Mouse (Mus musculus) heart, embryonic 11.5 days (tissue): ENCODE measurements around the gene Rgs4. TPM values are rescaled to one million over a fixed set of nuclear protein-coding genes. Genes with fewer than 3 reads are reported as not detected.

Source experiments
- ATAC-seq: fragments of 200-750 bp; cut with Nextera tagmentation; replicated peaks from 2 replicates; pipeline ENCODE4 v1.8.0; 2017; ENCODE audit warnings: moderate library complexity; ENCODE audit not compliant: insufficient number of reproducible peaks, low FRiP score, low TSS enrichment
- H3K27ac ChIP-seq: fragments of 300-500 bp; sonication (generic); 2 replicates; pipeline ENCODE4 v1.5.1; 2014; ENCODE audit warnings: mild to moderate bottlenecking, low read depth, low read length
- H3K27me3 ChIP-seq: fragments of 300-500 bp; sonication (generic); 2 replicates; pipeline ENCODE4 v1.6.1; 2014; ENCODE audit warnings: mild to moderate bottlenecking, low read length, mixed read lengths; ENCODE audit not compliant: control insufficient read depth, insufficient read depth
- H3K36me3 ChIP-seq: fragments of 300-500 bp; sonication (generic); 2 replicates; pipeline ENCODE4 v1.6.1; 2014; ENCODE audit warnings: mild to moderate bottlenecking, low read length, moderate library complexity, mixed read lengths; ENCODE audit not compliant: control insufficient read depth, insufficient read depth
- H3K4me1 ChIP-seq: fragments of 300-500 bp; sonication (generic); 2 replicates; pipeline ENCODE4 v1.6.1; 2014; ENCODE audit warnings: low read length; ENCODE audit not compliant: control insufficient read depth, insufficient read depth
- H3K4me2 ChIP-seq: fragments of 300-500 bp; sonication (generic); 2 replicates; pipeline ENCODE4 v1.6.1; 2014; ENCODE audit warnings: mild to moderate bottlenecking, moderate library complexity
- H3K4me3 ChIP-seq: fragments of 300-500 bp; sonication (generic); 2 replicates; pipeline ENCODE4 v1.5.1; 2014; ENCODE audit warnings: low read depth, low read length
- H3K9ac ChIP-seq: fragments of 300-500 bp; sonication (generic); 2 replicates; pipeline ENCODE4 v1.6.1; 2014; ENCODE audit warnings: mild to moderate bottlenecking, low read depth, low read length, moderate library complexity
- H3K9me3 ChIP-seq: fragments of 300-500 bp; sonication (generic); replicated peaks from 2 replicates; pipeline ENCODE4 v1.6.1; 2016; ENCODE audit warnings: low read length; ENCODE audit not compliant: control insufficient read depth
- WGBS: fragments of 180-500 bp; shearing (Covaris S2); extraction: QIAGEN DNeasy Blood & Tissue Kit; methylation state at CpG from one replicate; pipeline ENCODE4 v1.1.7; 2014; ENCODE audit not compliant: insufficient replicate concordance; 5-methylcytosine and 5-hydroxymethylcytosine counted together
- polyA plus RNA-seq: library from polyadenylated mRNA; unstranded; fragments of >200 nt; fragmentation: Nextera tagmentation; extraction: Ambion mirVana; gene quantifications from 2 replicates; pipeline ENCODE4 v1.2.1, GENCODE M21; 2014

Rgs4 gene
- polyA plus RNA-seq = 2.1 and 2.8 TPM in 2 replicates

DNA sequence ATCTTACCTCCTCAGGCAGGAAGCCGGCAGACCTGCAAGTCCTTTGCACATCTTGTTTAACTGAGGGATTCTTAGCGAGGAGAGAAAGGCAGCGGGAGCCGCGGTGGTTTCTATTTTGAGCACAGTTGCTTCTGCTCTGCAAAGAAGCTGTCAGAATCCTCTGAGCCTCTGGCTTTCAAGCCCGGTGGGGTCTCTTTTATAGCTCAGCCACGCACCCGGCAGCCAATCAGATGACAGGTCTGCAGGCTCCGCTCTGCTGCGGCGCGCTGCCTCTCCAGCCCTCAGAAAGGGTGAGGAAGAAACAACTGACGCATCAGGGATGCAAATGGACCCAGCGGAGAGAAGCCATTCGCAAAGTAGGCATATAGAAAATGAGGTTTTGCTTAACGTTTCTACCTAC, at the start of gene Rgs4:
Rgs4 (minus strand) TSS at position 170 of the 400 bp plus-strand sequence.
- Histone ChIP-seq H3K4me2 (peak within 1 kb of the TSS; percentile 68), H3K36me3 (no peaks in the 10 kb centered on the region), H3K4me3 (peak within 1 kb of the TSS; percentile 36), H3K9me3 (no peaks in the 10 kb centered on the region), H3K27ac (no peak within 1 kb of the TSS), H3K27me3 (peaks cover 6% of the 10 kb centered on the region; the same call in 1 of the 2 replicates), H3K4me1 (no peaks in the 10 kb centered on the region), H3K9ac (peak within 1 kb of the TSS; percentile 34; the same call in 1 of the 2 replicates)
- ATAC-seq = peak; percentile 55; the same call in 1 of the 2 replicates
- WGBS = under 1% methylated on average over 16 of the region's 16 CpGs

DNA sequence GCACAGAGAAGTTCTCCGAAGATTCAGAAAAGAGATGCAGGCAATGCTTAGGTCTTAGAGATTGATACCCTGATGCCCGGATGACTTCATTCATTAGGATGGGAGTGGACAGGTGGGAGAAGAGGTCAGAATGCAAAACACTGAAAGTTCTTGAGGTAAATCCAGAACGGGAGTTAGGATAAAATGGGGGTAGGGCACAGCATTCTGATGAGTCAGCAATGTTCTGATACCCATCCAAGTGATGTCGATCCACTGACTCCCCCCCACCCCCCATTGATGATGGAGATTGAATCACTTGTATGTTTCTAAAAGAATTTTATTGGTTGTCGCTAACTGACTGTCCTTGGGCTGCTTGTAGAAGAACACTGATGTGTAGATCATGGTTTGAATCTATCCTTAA, 45.0 kb upstream of the Rgs4 start:
- H3K27me3 ChIP-seq = no peaks in the 10 kb centered on the region
- no peaks in the 10 kb centered on the region for H3K36me3 ChIP-seq
- no peaks in the 10 kb centered on the region for H3K9me3 ChIP-seq
- no peak overlapping the region for H3K4me2 ChIP-seq
- H3K4me1 ChIP-seq = no peaks in the 10 kb centered on the region
- ATAC-seq = no peak
- H3K9ac ChIP-seq = no peak overlapping the region
- WGBS = 88% methylated on average over 5 of the region's 5 CpGs
- H3K4me3 ChIP-seq = no peak overlapping the region
- no peak overlapping the region for H3K27ac ChIP-seq

DNA sequence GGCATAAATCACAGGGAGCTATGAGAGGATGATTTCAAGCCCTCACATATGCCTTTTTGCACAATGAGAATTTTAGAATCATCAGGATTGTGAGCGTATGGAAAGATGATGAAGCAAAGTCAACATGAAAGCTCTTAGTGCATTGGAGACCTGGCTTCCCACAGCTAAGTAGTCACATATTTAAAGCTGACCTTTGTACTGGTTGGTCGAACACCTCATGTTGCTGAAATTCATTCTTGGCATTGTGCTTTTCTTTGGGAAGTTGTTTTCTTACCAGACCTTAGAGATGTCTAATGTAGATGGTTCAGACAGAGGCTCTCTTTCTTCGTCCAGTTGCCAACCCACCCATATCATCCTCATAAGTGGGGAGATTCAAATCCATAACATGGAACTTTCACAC, 38.5 kb upstream of the Rgs4 start:
- Histone ChIP-seq H3K36me3 (no peaks in the 10 kb centered on the region), H3K27me3 (no peaks in the 10 kb centered on the region), H3K4me3 (no peak overlapping the region), H3K4me2 (no peak overlapping the region), H3K9me3 (no peaks in the 10 kb centered on the region), H3K9ac (no peak overlapping the region), H3K27ac (no peak overlapping the region), H3K4me1 (no peaks in the 10 kb centered on the region)
- no peak for ATAC-seq
- WGBS = 83% methylated on average over 3 of the region's 3 CpGs

DNA sequence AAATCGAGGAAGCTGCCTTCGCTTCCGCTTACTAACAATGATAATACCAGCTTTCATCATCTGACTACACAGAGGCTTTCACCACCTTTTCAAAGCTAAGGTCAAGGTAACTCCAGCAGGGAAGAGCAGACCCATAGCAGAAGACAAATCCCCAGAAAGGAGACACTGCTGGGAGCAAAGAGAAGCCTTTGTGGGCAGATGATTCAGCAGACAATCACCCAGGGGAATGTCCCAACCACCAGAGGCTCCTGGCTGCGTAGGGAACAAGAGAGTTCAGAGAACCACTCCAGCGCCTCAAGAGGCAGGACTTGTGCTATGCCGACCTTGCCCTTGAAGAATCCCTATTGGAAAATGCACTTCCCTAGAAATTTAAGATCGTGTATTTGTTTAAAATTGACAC, 29.1 kb upstream of the Rgs4 start:
- Histone ChIP-seq H3K9me3 (no peaks in the 10 kb centered on the region), H3K4me3 (no peak overlapping the region), H3K9ac (no peak overlapping the region), H3K4me1 (no peaks in the 10 kb centered on the region), H3K36me3 (no peaks in the 10 kb centered on the region), H3K27me3 (no peaks in the 10 kb centered on the region), H3K27ac (no peak overlapping the region), H3K4me2 (no peak overlapping the region)
- ATAC-seq = no peak
- WGBS = 68% methylated on average over 7 of the region's 7 CpGs

DNA sequence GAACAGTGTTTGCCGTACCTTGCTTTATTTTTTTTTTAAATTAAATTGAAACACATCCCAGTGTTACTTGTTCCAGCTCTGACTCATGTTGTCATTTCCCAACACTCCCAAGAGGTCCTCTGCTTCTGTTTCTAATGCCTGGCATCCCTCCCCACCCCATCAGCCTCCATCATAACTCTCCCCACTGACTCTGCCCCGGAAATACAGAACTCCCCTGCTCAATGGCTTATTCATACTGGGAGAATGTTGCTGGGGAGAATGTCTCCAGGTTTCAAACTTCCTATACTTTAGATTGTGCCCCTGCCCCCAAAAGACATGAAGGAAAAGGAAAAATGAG, 17.1 kb upstream of the Rgs4 start:
- Histone ChIP-seq H3K4me1 (no peaks in the 10 kb centered on the region), H3K9me3 (no peaks in the 10 kb centered on the region), H3K9ac (no peak overlapping the region), H3K27ac (no peak overlapping the region), H3K27me3 (no peaks in the 10 kb centered on the region), H3K4me2 (no peak overlapping the region), H3K36me3 (no peaks in the 10 kb centered on the region), H3K4me3 (no peak overlapping the region)
- WGBS = 84% methylated on average over 2 of the region's 2 CpGs
- no peak for ATAC-seq

DNA sequence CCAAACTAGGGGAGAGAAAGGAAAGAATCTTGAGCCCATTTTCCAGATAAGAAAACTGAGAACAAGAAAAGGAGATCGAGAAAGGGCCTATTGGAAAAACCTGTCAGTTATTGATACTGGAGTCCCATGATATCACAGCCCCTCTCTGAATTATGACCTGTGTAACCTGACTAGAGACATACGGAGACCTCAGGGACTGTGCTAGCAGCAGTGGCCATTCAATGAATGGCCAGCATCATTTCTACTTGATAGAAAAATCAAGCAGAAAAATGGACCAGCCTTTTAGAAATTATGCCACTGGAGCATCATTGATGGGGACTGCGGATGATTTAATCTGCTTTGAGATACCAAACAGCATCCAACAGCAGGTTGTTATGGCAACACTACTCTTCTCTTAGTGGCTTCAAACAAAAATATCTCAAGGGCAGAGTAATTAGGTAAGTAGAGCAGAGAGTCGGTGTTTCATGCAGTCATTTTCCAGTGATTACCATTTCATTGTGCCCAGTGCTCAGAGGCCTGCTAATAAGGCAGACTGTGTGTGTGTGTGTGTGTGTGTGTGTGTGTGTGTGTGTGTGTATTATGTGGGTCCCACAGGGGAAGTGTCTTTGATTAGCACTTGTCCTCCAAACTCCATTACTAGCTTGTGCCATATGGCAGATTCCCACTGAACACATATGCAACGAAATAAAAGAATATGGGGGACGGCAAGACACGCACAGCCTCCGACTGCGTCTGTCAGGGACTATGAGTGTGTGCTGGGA, 16.6 kb upstream of the Rgs4 start:
- WGBS = 83% methylated on average over 9 of the region's 9 CpGs
- no peaks in the 10 kb centered on the region for H3K9me3 ChIP-seq
- no peak overlapping the region for H3K27ac ChIP-seq
- no peaks in the 10 kb centered on the region for H3K27me3 ChIP-seq
- no peak overlapping the region for H3K4me3 ChIP-seq
- H3K4me2 ChIP-seq = no peak overlapping the region
- no peaks in the 10 kb centered on the region for H3K4me1 ChIP-seq
- no peaks in the 10 kb centered on the region for H3K36me3 ChIP-seq
- ATAC-seq = no peak
- H3K9ac ChIP-seq = no peak overlapping the region

DNA sequence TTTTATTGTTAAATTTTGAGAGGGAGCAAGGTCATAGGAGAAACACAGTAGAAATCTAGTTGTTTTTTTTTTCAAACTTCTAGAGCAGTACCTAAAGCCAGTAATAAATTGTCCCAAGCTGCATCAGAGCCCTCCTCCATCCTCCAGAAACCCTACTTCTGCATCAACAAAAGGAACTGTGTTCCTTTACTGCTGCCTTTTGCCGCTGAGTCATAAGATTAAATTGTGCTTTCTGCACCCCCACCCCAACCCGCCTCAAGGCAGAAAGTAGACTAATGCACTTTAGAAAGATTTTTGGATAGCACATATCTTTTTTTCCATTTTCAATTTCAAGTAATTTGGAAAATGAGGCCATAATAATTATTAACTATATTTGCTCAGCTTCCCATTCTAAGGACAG, 15.1 kb upstream of the Rgs4 start:
- Histone ChIP-seq H3K4me3 (no peak overlapping the region), H3K9me3 (no peaks in the 10 kb centered on the region), H3K27ac (no peak overlapping the region), H3K4me1 (no peaks in the 10 kb centered on the region), H3K9ac (no peak overlapping the region), H3K36me3 (no peaks in the 10 kb centered on the region), H3K4me2 (no peak overlapping the region), H3K27me3 (no peaks in the 10 kb centered on the region)
- ATAC-seq = no peak
- WGBS = 83% methylated on average over 2 of the region's 2 CpGs

DNA sequence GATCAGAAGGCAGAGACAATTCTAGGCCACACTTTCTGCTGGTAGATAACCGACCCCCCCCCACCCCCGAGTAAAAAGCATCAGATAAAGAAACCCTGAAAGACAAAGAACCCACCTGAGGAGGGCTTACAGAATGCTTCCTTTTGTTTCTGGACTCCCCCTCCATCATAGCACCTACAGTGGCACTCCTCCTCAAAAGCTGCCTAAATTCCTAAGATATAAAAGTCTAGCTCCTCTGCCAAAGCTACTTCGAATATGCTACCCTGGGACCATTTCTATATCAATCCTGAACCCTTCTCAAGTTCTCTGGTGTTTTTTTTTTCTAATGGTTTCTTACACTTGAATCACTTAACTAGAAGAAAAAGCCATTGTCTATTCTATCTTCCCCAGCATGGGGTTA, 9.1 kb upstream of the Rgs4 start:
- H3K27ac ChIP-seq = no peak overlapping the region
- H3K27me3 ChIP-seq = no peaks in the 10 kb centered on the region
- no peak for ATAC-seq
- H3K4me1 ChIP-seq = no peaks in the 10 kb centered on the region
- no peak overlapping the region for H3K4me3 ChIP-seq
- H3K36me3 ChIP-seq = no peaks in the 10 kb centered on the region
- no peaks in the 10 kb centered on the region for H3K9me3 ChIP-seq
- WGBS = 66% methylated on average over 1 of the region's 3 CpGs
- H3K9ac ChIP-seq = no peak overlapping the region
- H3K4me2 ChIP-seq = no peak overlapping the region

DNA sequence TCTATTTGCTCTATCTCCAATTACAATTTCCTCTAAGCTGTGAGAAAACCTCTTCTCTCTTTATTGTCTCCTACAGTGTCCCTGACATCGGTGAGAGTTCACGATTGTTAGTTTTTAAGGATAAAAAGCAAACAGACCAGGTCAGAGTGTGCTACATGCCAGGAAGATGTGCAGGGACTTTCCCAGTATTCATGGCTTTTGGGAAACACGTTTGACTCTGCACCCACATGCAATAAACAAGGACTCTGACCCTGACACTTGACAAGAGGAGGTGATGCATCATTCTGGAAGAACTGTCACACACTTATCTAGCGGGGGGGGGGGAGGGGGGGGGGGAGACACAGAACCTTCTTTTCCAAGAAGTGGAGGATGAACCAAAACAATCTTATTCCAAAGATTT, 5.0 kb upstream of the Rgs4 start:
- 26% methylated on average over 4 of the region's 4 CpGs for WGBS
- Histone ChIP-seq H3K4me3 (no peak overlapping the region), H3K9me3 (no peaks in the 10 kb centered on the region), H3K36me3 (no peaks in the 10 kb centered on the region), H3K4me2 (no peak overlapping the region), H3K4me1 (no peaks in the 10 kb centered on the region), H3K9ac (no peak overlapping the region), H3K27ac (no peak overlapping the region), H3K27me3 (peaks cover 6% of the 10 kb centered on the region; the same call in 1 of the 2 replicates)
- ATAC-seq = no peak
